Mouse (Mus musculus) liver, embryonic 16.5 days (tissue): ENCODE measurements around the gene Lipa. TPM values are rescaled to one million over a fixed set of nuclear protein-coding genes. Genes with fewer than 3 reads are reported as not detected.

Experiments
- ATAC-seq: fragments of 200-750 bp; cut with Nextera tagmentation; 2 replicates; pipeline ENCODE4 v1.8.0; 2017; ENCODE audit warnings: low read depth, mild to moderate bottlenecking, moderate number of reproducible peaks, moderate library complexity
- H3K27ac ChIP-seq: fragments of 300-500 bp; sonication (generic); 2 replicates; pipeline ENCODE4 v1.5.1; 2014; ENCODE audit warnings: mild to moderate bottlenecking, low read length
- H3K27me3 ChIP-seq: fragments of 300-500 bp; sonication (generic); 2 replicates; pipeline ENCODE4 v1.6.1; 2014; ENCODE audit warnings: low read depth, low read length, mixed read lengths; ENCODE audit not compliant: control insufficient read depth, insufficient read depth
- H3K36me3 ChIP-seq: fragments of 300-500 bp; sonication (generic); 2 replicates; pipeline ENCODE4 v1.6.1; 2014; ENCODE audit warnings: mild to moderate bottlenecking; ENCODE audit not compliant: control insufficient read depth, insufficient read depth
- H3K4me1 ChIP-seq: fragments of 300-500 bp; sonication (generic); 2 replicates; pipeline ENCODE4 v1.6.1; 2014; ENCODE audit warnings: low read depth, low read length, mixed read lengths; ENCODE audit not compliant: control insufficient read depth
- H3K4me2 ChIP-seq: fragments of 300-500 bp; sonication (generic); 2 replicates; pipeline ENCODE4 v1.6.1; 2014; ENCODE audit warnings: low read depth, low read length, mixed read lengths
- H3K4me3 ChIP-seq: fragments of 300-500 bp; sonication (generic); 2 replicates; pipeline ENCODE4 v1.5.1; 2014; ENCODE audit warnings: low read depth, mild to moderate bottlenecking, low read length
- H3K9ac ChIP-seq: fragments of 300-500 bp; sonication (generic); 2 replicates; pipeline ENCODE4 v1.6.1; 2014; ENCODE audit warnings: low read depth, low read length
- H3K9me3 ChIP-seq: fragments of 300-500 bp; sonication (generic); replicated peaks from 2 replicates; pipeline ENCODE4 v1.6.1; 2016; ENCODE audit warnings: low read length; ENCODE audit not compliant: control insufficient read depth
- WGBS: fragments of 180-500 bp; shearing (Covaris S2); extraction: QIAGEN DNeasy Blood & Tissue Kit; methylation state at CpG from one replicate; pipeline ENCODE4 v1.1.7; 2014; ENCODE audit not compliant: insufficient replicate concordance; 5-methylcytosine and 5-hydroxymethylcytosine counted together
- polyA plus RNA-seq: library from polyadenylated mRNA; unstranded; fragments of >200 nt; fragmentation: Nextera tagmentation; extraction: Ambion mirVana; gene quantifications from 2 replicates; pipeline ENCODE4 v1.2.1, GENCODE M21; 2015

Gene Lipa
- polyA plus RNA-seq, 1 experiment from 2014 or later = 53.1 TPM

GRCm38 (mm10) chr19:34493859-34494258 is 33.4 kb downstream of the Lipa start:
- Histone ChIP-seq H3K27me3 (no peaks in the 10 kb centered on the region), H3K9ac (no peak overlapping the region), H3K36me3 (no peaks in the 10 kb centered on the region), H3K9me3 (no peaks in the 10 kb centered on the region), H3K4me1 (no peaks in the 10 kb centered on the region; the same call in 1 of the 2 replicates), H3K4me2 (no peak overlapping the region), H3K27ac (no peak overlapping the region), H3K4me3 (no peak overlapping the region)
- WGBS = 73% methylated on average over 4 of the region's 4 CpGs
- ATAC-seq = no peak

GRCm38 (mm10) chr19:34483547-34483946 is 43.7 kb downstream of the Lipa start:
- no peak overlapping the region for H3K27ac ChIP-seq
- no peak for ATAC-seq
- no peak overlapping the region for H3K9ac ChIP-seq
- H3K4me3 ChIP-seq = no peak overlapping the region
- no peaks in the 10 kb centered on the region for H3K27me3 ChIP-seq
- no peaks in the 10 kb centered on the region for H3K36me3 ChIP-seq
- 8% methylated on average over 4 of the region's 4 CpGs for WGBS
- no peaks in the 10 kb centered on the region for H3K9me3 ChIP-seq
- no peak overlapping the region for H3K4me2 ChIP-seq
- no peaks in the 10 kb centered on the region for H3K4me1 ChIP-seq

GRCm38 (mm10) chr19:34474991-34475971 is 52.0 kb downstream of the Lipa start, which contains the start of gene Ch25h:
TSS of gene Ch25h (minus strand) at chr19:34475164.
- no peaks in the 10 kb centered on the region for H3K36me3 ChIP-seq
- H3K27ac ChIP-seq = no peak within 1 kb of the TSS
- H3K9ac ChIP-seq = 0 out of 2 replicates have a peak within 1 kb of the TSS, but pooled peaks have one; percentile 0
- H3K9me3 ChIP-seq = no peaks in the 10 kb centered on the region
- ATAC-seq = no peak
- peak within 1 kb of the TSS; percentile 61 for H3K4me2 ChIP-seq
- H3K27me3 ChIP-seq = peaks cover 30% of the 10 kb centered on the region
- WGBS = 1% methylated on average over 35 of the region's 35 CpGs
- H3K4me3 ChIP-seq = peak within 1 kb of the TSS; percentile 51
- peaks cover 4% of the 10 kb centered on the region; the same call in 1 of the 2 replicates for H3K4me1 ChIP-seq

GRCm38 (mm10) chr19:34474228-34474990 is 52.9 kb downstream of the Lipa start:
- H3K27me3 ChIP-seq = peaks cover 30% of the 10 kb centered on the region
- H3K4me2 ChIP-seq = peak overlapping the region; percentile 61
- no peaks in the 10 kb centered on the region for H3K36me3 ChIP-seq
- peaks cover 4% of the 10 kb centered on the region; the same call in 1 of the 2 replicates for H3K4me1 ChIP-seq
- H3K9me3 ChIP-seq = no peaks in the 10 kb centered on the region
- no peak overlapping the region for H3K27ac ChIP-seq
- 10% methylated on average over 49 of the region's 49 CpGs for WGBS
- no peak overlapping the region for H3K9ac ChIP-seq
- H3K4me3 ChIP-seq = peak overlapping the region; percentile 51
- no peak for ATAC-seq

- Histone ChIP-seq H3K36me3 (no peaks in the 10 kb centered on the region), H3K27ac (no peak overlapping the region), H3K9ac (no peak overlapping the region), H3K4me1 (peaks cover 4% of the 10 kb centered on the region; the same call in 1 of the 2 replicates), H3K9me3 (no peaks in the 10 kb centered on the region), H3K27me3 (peaks cover 25% of the 10 kb centered on the region), H3K4me3 (no peak overlapping the region), H3K4me2 (no peak overlapping the region)
- WGBS = 50% methylated on average over 2 of the region's 2 CpGs
- ATAC-seq = no peak
These were observed 55.6 kb downstream of the Lipa start for GRCm38 (mm10) chr19:34471703-34472102.

GRCm38 (mm10) chr19:34468794-34469193 is 58.5 kb downstream of the Lipa start:
- H3K4me2 ChIP-seq = no peak overlapping the region
- H3K27me3 ChIP-seq = peaks cover 1% of the 10 kb centered on the region; the same call in 1 of the 2 replicates
- H3K9ac ChIP-seq = no peak overlapping the region
- H3K36me3 ChIP-seq = no peaks in the 10 kb centered on the region
- 29% methylated on average over 3 of the region's 3 CpGs for WGBS
- no peaks in the 10 kb centered on the region for H3K9me3 ChIP-seq
- no peaks in the 10 kb centered on the region for H3K4me1 ChIP-seq
- H3K4me3 ChIP-seq = no peak overlapping the region
- ATAC-seq = no peak
- H3K27ac ChIP-seq = no peak overlapping the region

- Histone ChIP-seq H3K9me3 (no peaks in the 10 kb centered on the region), H3K36me3 (no peaks in the 10 kb centered on the region), H3K27ac (no peak overlapping the region), H3K4me1 (no peaks in the 10 kb centered on the region), H3K4me3 (no peak overlapping the region), H3K9ac (no peak overlapping the region), H3K4me2 (no peak overlapping the region), H3K27me3 (no peaks in the 10 kb centered on the region; the same call in 1 of the 2 replicates)
- no peak for ATAC-seq
- 36% methylated on average over 6 of the region's 6 CpGs for WGBS
These were observed 59.1 kb downstream of the Lipa start for GRCm38 (mm10) chr19:34468216-34468615.

GRCm38 (mm10) chr19:34464453-34464852 is 62.8 kb downstream of the Lipa start:
- ATAC-seq = no peak
- no peaks in the 10 kb centered on the region for H3K9me3 ChIP-seq
- H3K4me1 ChIP-seq = no peaks in the 10 kb centered on the region
- H3K4me3 ChIP-seq = no peak overlapping the region
- no peak overlapping the region for H3K4me2 ChIP-seq
- H3K27me3 ChIP-seq = no peaks in the 10 kb centered on the region
- no peaks in the 10 kb centered on the region for H3K36me3 ChIP-seq
- WGBS = 28% methylated on average over 3 of the region's 3 CpGs
- H3K9ac ChIP-seq = no peak overlapping the region
- no peak overlapping the region for H3K27ac ChIP-seq
